Mouse (Mus musculus) lung, embryonic 16.5 days (tissue): ENCODE data around the gene Fbxl17. TPM values are rescaled to one million over a fixed set of nuclear protein-coding genes. Genes with fewer than 3 reads are reported as not detected.

Experiments
- ATAC-seq: fragments of 200-750 bp; cut with Nextera tagmentation; 2 replicates; pipeline ENCODE4 v1.8.0; 2017; ENCODE audit warnings: low read depth, mild to moderate bottlenecking, moderate library complexity
- H3K27ac ChIP-seq: fragments of 300-500 bp; sonication (generic); 2 replicates; pipeline ENCODE4 v1.5.1; 2014; ENCODE audit warnings: mild to moderate bottlenecking, control low read depth, low read length
- H3K27me3 ChIP-seq: fragments of 300-500 bp; sonication (generic); 2 replicates; pipeline ENCODE4 v1.6.1; 2014; ENCODE audit warnings: low read depth, low read length, mixed read lengths; ENCODE audit not compliant: control insufficient read depth, insufficient read depth
- H3K36me3 ChIP-seq: fragments of 300-500 bp; sonication (generic); 2 replicates; pipeline ENCODE4 v1.6.1; 2014; ENCODE audit warnings: low read length; ENCODE audit not compliant: control insufficient read depth, insufficient read depth
- H3K4me1 ChIP-seq: fragments of 300-500 bp; sonication (generic); replicated peaks from 2 replicates; pipeline ENCODE4 v1.6.1; 2014; ENCODE audit warnings: low read length, mixed read lengths; ENCODE audit not compliant: control insufficient read depth, insufficient read depth
- H3K4me2 ChIP-seq: fragments of 300-500 bp; sonication (generic); 2 replicates; pipeline ENCODE4 v1.6.1; 2014; ENCODE audit warnings: low read depth, low read length, control low read depth
- H3K4me3 ChIP-seq: fragments of 300-500 bp; sonication (generic); 2 replicates; pipeline ENCODE4 v1.5.1; 2014; ENCODE audit warnings: mild to moderate bottlenecking, low read length, control low read depth
- H3K9ac ChIP-seq: fragments of 300-500 bp; sonication (generic); 2 replicates; pipeline ENCODE4 v1.6.1; 2014; ENCODE audit warnings: low read length, control low read depth
- H3K9me3 ChIP-seq: fragments of 300-500 bp; sonication (generic); 2 replicates; pipeline ENCODE4 v1.6.1; 2016; ENCODE audit warnings: low read length; ENCODE audit not compliant: control insufficient read depth
- WGBS: fragments of 180-500 bp; shearing (Covaris S2); extraction: QIAGEN DNeasy Blood & Tissue Kit; methylation state at CpG from one replicate; pipeline ENCODE4 v1.1.7; 2014; 5-methylcytosine and 5-hydroxymethylcytosine counted together
- polyA plus RNA-seq: library from polyadenylated mRNA; unstranded; fragments of >200 nt; fragmentation: Nextera tagmentation; extraction: Ambion mirVana; gene quantifications from 2 replicates; pipeline ENCODE4 v1.2.1, GENCODE M21; 2015

Gene Fbxl17
- polyA plus RNA-seq, 1 experiment from 2014 or later: 3.8 TPM

- Histone ChIP-seq H3K9me3 (no peaks in the 10 kb centered on the region), H3K9ac (no peak overlapping the region), H3K36me3 (no peaks in the 10 kb centered on the region), H3K4me1 (peaks cover 42% of the 10 kb centered on the region), H3K4me3 (no peak overlapping the region), H3K4me2 (no peak overlapping the region), H3K27me3 (no peaks in the 10 kb centered on the region), H3K27ac (peak overlapping the region; percentile 47)
- WGBS: 33% methylated on average over 1 of the region's 1 CpGs
- peak; percentile 56 for ATAC-seq
Observed at GRCm38 (mm10) chr17:63289317-63289913, 210.4 kb downstream of the Fbxl17 start.

GRCm38 (mm10) chr17:63288850-63289249 is 211.0 kb downstream of the Fbxl17 start:
- Histone ChIP-seq H3K9me3 (no peaks in the 10 kb centered on the region), H3K9ac (no peak overlapping the region), H3K27ac (no peak overlapping the region), H3K4me2 (no peak overlapping the region), H3K27me3 (no peaks in the 10 kb centered on the region), H3K4me3 (no peak overlapping the region), H3K36me3 (no peaks in the 10 kb centered on the region), H3K4me1 (peaks cover 46% of the 10 kb centered on the region)
- 77% methylated on average over 4 of the region's 4 CpGs for WGBS
- no peak for ATAC-seq

GRCm38 (mm10) chr17:63287413-63287812 is 212.4 kb downstream of the Fbxl17 start:
- no peak for ATAC-seq
- H3K9me3 ChIP-seq: no peaks in the 10 kb centered on the region
- peak overlapping the region; percentile 39; the same call in 1 of the 2 replicates for H3K27ac ChIP-seq
- H3K36me3 ChIP-seq: no peaks in the 10 kb centered on the region
- peaks cover 46% of the 10 kb centered on the region for H3K4me1 ChIP-seq
- H3K9ac ChIP-seq: no peak overlapping the region
- no peaks in the 10 kb centered on the region for H3K27me3 ChIP-seq
- no peak overlapping the region for H3K4me2 ChIP-seq
- no peak overlapping the region for H3K4me3 ChIP-seq
- 24% methylated on average over 2 of the region's 2 CpGs for WGBS

GRCm38 (mm10) chr17:63285265-63285939 is 214.4 kb downstream of the Fbxl17 start:
- Histone ChIP-seq H3K4me3 (no peak overlapping the region), H3K9me3 (no peaks in the 10 kb centered on the region), H3K9ac (no peak overlapping the region), H3K4me2 (peak overlapping the region; percentile 19), H3K27ac (peak overlapping the region; percentile 33), H3K27me3 (no peaks in the 10 kb centered on the region), H3K4me1 (peaks cover 44% of the 10 kb centered on the region), H3K36me3 (no peaks in the 10 kb centered on the region)
- peak; percentile 87 for ATAC-seq
- 37% methylated on average over 11 of the region's 11 CpGs for WGBS

GRCm38 (mm10) chr17:63284074-63284473 is 215.7 kb downstream of the Fbxl17 start:
- 56% methylated on average over 4 of the region's 4 CpGs for WGBS
- Histone ChIP-seq H3K36me3 (no peaks in the 10 kb centered on the region), H3K9me3 (no peaks in the 10 kb centered on the region), H3K4me3 (no peak overlapping the region), H3K4me1 (peaks cover 34% of the 10 kb centered on the region), H3K4me2 (no peak overlapping the region), H3K9ac (no peak overlapping the region), H3K27ac (no peak overlapping the region), H3K27me3 (no peaks in the 10 kb centered on the region)
- ATAC-seq: no peak

- H3K4me1 ChIP-seq: peaks cover 24% of the 10 kb centered on the region
- no peak overlapping the region for H3K9ac ChIP-seq
- no peaks in the 10 kb centered on the region for H3K36me3 ChIP-seq
- 60% methylated on average over 5 of the region's 5 CpGs for WGBS
- H3K4me3 ChIP-seq: no peak overlapping the region
- H3K9me3 ChIP-seq: no peaks in the 10 kb centered on the region
- no peak overlapping the region for H3K4me2 ChIP-seq
- no peaks in the 10 kb centered on the region for H3K27me3 ChIP-seq
- no peak for ATAC-seq
- no peak overlapping the region for H3K27ac ChIP-seq
Observed at GRCm38 (mm10) chr17:63282004-63282403, 217.8 kb downstream of the Fbxl17 start.

- Histone ChIP-seq H3K27ac (no peak overlapping the region), H3K9ac (no peak overlapping the region), H3K36me3 (no peaks in the 10 kb centered on the region), H3K4me2 (no peak overlapping the region), H3K9me3 (no peaks in the 10 kb centered on the region), H3K4me1 (peaks cover 17% of the 10 kb centered on the region), H3K27me3 (no peaks in the 10 kb centered on the region), H3K4me3 (no peak overlapping the region)
- 61% methylated on average over 2 of the region's 2 CpGs for WGBS
- no peak for ATAC-seq
Observed at GRCm38 (mm10) chr17:63280990-63281389, 218.8 kb downstream of the Fbxl17 start.

- whole genome bisulfite sequencing: 67% methylated on average over 4 of the region's 4 CpGs
- Histone ChIP-seq H3K4me2 (no peak overlapping the region), H3K36me3 (no peaks in the 10 kb centered on the region), H3K9me3 (no peaks in the 10 kb centered on the region), H3K4me1 (peaks cover 2% of the 10 kb centered on the region; the same call in 1 of the 2 replicates), H3K4me3 (no peak overlapping the region), H3K9ac (no peak overlapping the region), H3K27me3 (no peaks in the 10 kb centered on the region), H3K27ac (no peak overlapping the region)
- no peak for ATAC-seq
Observed at GRCm38 (mm10) chr17:63279144-63279543, 220.7 kb downstream of the Fbxl17 start.

- no peaks in the 10 kb centered on the region for H3K9me3 ChIP-seq
- 80% methylated on average over 2 of the region's 2 CpGs for WGBS
Observed at GRCm38 (mm10) chr17:63273353-63273752, 226.5 kb downstream of the Fbxl17 start.

More at GRCm38 (mm10) chr17:63273353-63273752, 226.5 kb downstream of the Fbxl17 start:
- Histone ChIP-seq H3K27ac (no peak overlapping the region), H3K4me1 (peaks cover 5% of the 10 kb centered on the region; the same call in 1 of the 2 replicates), H3K9ac (no peak overlapping the region), H3K36me3 (no peaks in the 10 kb centered on the region), H3K27me3 (no peaks in the 10 kb centered on the region), H3K4me3 (no peak overlapping the region), H3K4me2 (no peak overlapping the region)
- no peak for ATAC-seq
